Mouse (Mus musculus) kidney, postnatal 0 days (tissue): Measurements from ENCODE around the gene Enkd1. TPM values are rescaled to one million over a fixed set of nuclear protein-coding genes. Genes with fewer than 3 reads are reported as not detected.

Experiments
- ATAC-seq: fragments of 200-750 bp; cut with Nextera tagmentation; replicated peaks from 2 replicates; pipeline ENCODE4 v1.8.0; 2017; ENCODE audit warnings: low read depth, moderate number of reproducible peaks, moderate TSS enrichment, moderate library complexity; ENCODE audit not compliant: low FRiP score
- DNase-seq: peaks from one replicate; pipeline ENCODE4 v3.0.0-alpha.2; 2016; ENCODE audit warnings: low spot score
- H3K27ac ChIP-seq: fragments of 300-500 bp; sonication (generic); 2 replicates; pipeline ENCODE4 v1.5.1; 2014; ENCODE audit warnings: mild to moderate bottlenecking
- H3K27me3 ChIP-seq: fragments of 300-500 bp; sonication (generic); 2 replicates; pipeline ENCODE4 v1.6.1; 2014; ENCODE audit warnings: low read length, mixed read lengths; ENCODE audit not compliant: insufficient read depth
- H3K36me3 ChIP-seq: fragments of 300-500 bp; sonication (generic); 2 replicates; pipeline ENCODE4 v1.6.1; 2014; ENCODE audit warnings: low read length, mixed read lengths; ENCODE audit not compliant: insufficient read depth
- H3K4me1 ChIP-seq: fragments of 300-500 bp; sonication (generic); replicated peaks from 2 replicates; pipeline ENCODE4 v1.6.1; 2014; ENCODE audit warnings: antibody characterized with exemption, low read length, mixed read lengths; ENCODE audit not compliant: insufficient read depth
- H3K4me2 ChIP-seq: fragments of 300-500 bp; sonication (generic); 2 replicates; pipeline ENCODE4 v1.6.1; 2014; ENCODE audit warnings: mild to moderate bottlenecking, low read length, moderate library complexity, mixed read lengths
- H3K4me3 ChIP-seq: fragments of 300-500 bp; sonication (generic); replicated peaks from 2 replicates; pipeline ENCODE4 v1.5.1; 2014; ENCODE audit warnings: low read depth, low read length
- H3K9ac ChIP-seq: fragments of 300-500 bp; sonication (generic); 2 replicates; pipeline ENCODE4 v1.6.1; 2014; ENCODE audit warnings: low read depth, low read length
- H3K9me3 ChIP-seq: fragments of 300-500 bp; sonication (generic); replicated peaks from 2 replicates; pipeline ENCODE4 v1.6.1; 2016; ENCODE audit warnings: low read length, inconsistent platforms, mixed read lengths
- CTCF ChIP-seq: IDR thresholded peaks from 2 replicates; pipeline ENCODE4 v1.5.1; 2016; ENCODE audit warnings: antibody characterized with exemption, low read depth, mild to moderate bottlenecking, moderate library complexity
- WGBS: fragments of 180-500 bp; shearing (Covaris S2); extraction: QIAGEN DNeasy Blood & Tissue Kit; methylation state at CpG from one replicate; pipeline ENCODE4 v1.1.7; 2014; 5-methylcytosine and 5-hydroxymethylcytosine counted together
- polyA plus RNA-seq: library from polyadenylated mRNA; unstranded; fragments of >200 nt; fragmentation: Nextera tagmentation; extraction: Ambion mirVana; gene quantifications from 2 replicates; pipeline ENCODE4 v1.2.1, GENCODE M21; 2015

Enkd1 gene
- polyA plus RNA-seq, 1 experiment from 2014 or later, result 14.6 TPM

GRCm38 (mm10) chr8:105693648-105694047 is 14.4 kb downstream of the Enkd1 start:
- peak; percentile 64 for ATAC-seq
- no peak for TF ChIP-seq CTCF

DNA sequence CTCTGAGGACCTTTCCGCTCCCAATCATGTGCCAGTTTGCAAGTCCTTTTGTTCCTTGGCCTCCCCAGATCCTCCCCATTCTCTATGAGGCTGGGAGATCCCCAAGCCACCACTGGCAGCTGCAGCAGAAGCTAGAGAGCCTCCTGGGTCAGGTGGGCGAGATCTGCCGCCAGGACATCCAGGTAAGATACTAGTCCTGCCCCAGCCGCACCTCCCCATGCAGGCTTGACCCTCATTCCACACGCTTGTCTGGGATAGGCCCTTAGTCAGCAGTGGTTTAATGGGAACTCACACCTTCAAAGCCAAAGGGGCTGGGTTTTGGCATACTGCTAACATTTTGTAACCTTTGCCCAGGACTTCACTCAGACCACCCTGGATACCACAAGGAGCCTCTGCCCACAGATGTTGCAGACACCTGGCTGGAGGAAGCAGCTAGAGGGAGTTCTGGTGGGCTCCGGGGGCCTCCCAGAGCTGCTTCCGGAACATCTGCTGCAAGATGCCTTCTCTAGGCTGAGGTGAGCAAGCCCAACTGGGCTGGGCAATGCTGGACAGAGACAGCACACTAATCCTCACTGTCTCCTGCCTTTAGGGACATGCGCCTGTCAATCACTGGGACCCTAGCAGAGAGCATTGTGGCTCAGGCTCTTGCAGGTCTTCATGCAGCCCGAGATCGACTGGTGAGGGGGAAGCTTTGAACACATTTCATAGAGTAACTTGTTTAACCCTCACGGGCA is 15.4 kb downstream of the Enkd1 start:
- H3K4me1 ChIP-seq, result peaks cover 10% of the 10 kb centered on the region
- TF ChIP-seq CTCF, result no peak
- no peak overlapping the region for H3K27ac ChIP-seq
- no peak overlapping the region for H3K4me2 ChIP-seq
- no peaks in the 10 kb centered on the region for H3K36me3 ChIP-seq
- no peak overlapping the region for H3K4me3 ChIP-seq
- DNase-seq, result no peak
- H3K27me3 ChIP-seq, result no peaks in the 10 kb centered on the region
- no peaks in the 10 kb centered on the region for H3K9me3 ChIP-seq
- no peak for ATAC-seq
- 95% methylated on average over 11 of the region's 11 CpGs for WGBS
- H3K9ac ChIP-seq, result no peak overlapping the region

More at GRCm38 (mm10) chr8:105693648-105694047, 14.4 kb downstream of the Enkd1 start:
- Histone ChIP-seq H3K9me3 (no peaks in the 10 kb centered on the region), H3K9ac (0 out of 2 replicates have a peak overlapping the region, but pooled peaks have one; percentile 31), H3K36me3 (no peaks in the 10 kb centered on the region), H3K27me3 (no peaks in the 10 kb centered on the region), H3K4me3 (peak overlapping the region; percentile 44), H3K4me2 (peak overlapping the region; percentile 95), H3K27ac (no peak overlapping the region), H3K4me1 (peaks cover 10% of the 10 kb centered on the region)
- WGBS, result 2% methylated on average over 28 of the region's 30 CpGs
- DNase-seq, result peak; percentile 45

DNA sequence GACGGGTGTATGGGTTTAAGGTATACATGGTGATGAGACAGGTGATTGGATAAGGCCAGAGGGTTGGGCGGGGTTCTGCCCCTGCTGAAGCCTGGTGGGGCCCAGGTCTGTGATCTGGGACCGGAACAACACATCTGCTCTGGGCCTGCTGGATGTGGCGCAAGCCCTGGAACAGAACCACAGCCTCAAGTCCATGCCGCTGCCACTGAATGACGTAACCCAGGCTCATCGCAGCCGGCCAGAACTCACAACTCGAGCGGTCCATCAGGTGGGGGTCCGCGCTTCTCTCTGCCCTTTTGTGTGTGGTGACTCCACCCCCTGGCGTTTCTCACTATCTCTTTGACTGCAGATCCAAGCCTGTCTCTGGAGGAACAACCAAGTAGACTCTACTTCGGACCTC is 17.0 kb downstream of the Enkd1 start:
- H3K9ac ChIP-seq, result no peak overlapping the region
- no peak for TF ChIP-seq CTCF
- DNase-seq (no peak), ATAC-seq (no peak)
- H3K36me3 ChIP-seq, result no peaks in the 10 kb centered on the region
- no peaks in the 10 kb centered on the region for H3K27me3 ChIP-seq
- 82% methylated on average over 14 of the region's 14 CpGs for WGBS
- peaks cover 10% of the 10 kb centered on the region for H3K4me1 ChIP-seq
- H3K4me3 ChIP-seq, result no peak overlapping the region
- no peak overlapping the region for H3K27ac ChIP-seq
- no peaks in the 10 kb centered on the region for H3K9me3 ChIP-seq
- H3K4me2 ChIP-seq, result no peak overlapping the region

- Histone ChIP-seq H3K9me3 (no peaks in the 10 kb centered on the region), H3K4me1 (peaks cover 10% of the 10 kb centered on the region), H3K4me3 (no peak overlapping the region), H3K27me3 (no peaks in the 10 kb centered on the region), H3K36me3 (no peaks in the 10 kb centered on the region), H3K9ac (no peak overlapping the region), H3K4me2 (no peak overlapping the region), H3K27ac (no peak overlapping the region)
- 92% methylated on average over 9 of the region's 9 CpGs for WGBS
- TF ChIP-seq CTCF, result no peak
- ATAC-seq (no peak), DNase-seq (no peak)
Observed at GRCm38 (mm10) chr8:105689983-105690360, 18.0 kb downstream of the Enkd1 start.

DNA sequence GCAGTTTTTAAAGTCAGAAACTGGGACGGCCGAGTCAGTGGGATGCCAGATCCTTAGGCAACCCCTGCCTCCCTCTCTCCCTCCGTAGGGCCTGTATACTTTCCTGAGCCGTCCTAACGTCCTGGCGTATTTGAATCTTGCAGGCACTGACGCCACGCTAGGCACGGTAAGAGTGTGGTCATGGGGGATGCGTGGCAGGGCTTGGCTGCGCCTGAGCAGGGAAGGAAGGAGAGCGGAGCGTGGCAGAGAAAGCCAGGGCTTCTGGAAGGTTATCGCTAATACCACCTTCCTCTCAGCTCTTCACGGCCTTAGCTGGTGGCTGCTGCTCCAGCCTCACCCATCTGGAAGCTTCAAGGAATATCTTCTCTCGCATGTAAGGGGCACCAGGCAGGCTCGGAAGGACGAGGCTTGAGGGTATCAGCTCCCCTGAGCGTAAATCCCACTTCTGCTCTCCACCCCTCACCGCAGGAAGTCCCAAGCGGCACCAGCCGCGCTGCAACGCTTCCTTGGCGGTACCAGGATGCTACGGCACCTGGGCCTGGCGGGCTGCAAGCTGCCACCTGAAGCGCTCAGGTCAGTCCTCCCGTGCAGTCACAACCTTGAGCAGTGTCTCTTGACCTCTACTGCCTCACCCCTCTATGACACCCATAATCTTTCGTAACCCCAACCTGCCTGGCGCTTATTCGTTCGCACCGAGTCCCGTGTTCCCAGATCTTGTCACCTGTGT is 18.6 kb downstream of the Enkd1 start:
- Histone ChIP-seq H3K9me3 (no peaks in the 10 kb centered on the region), H3K27ac (no peak overlapping the region), H3K9ac (no peak overlapping the region), H3K4me2 (no peak overlapping the region), H3K27me3 (no peaks in the 10 kb centered on the region), H3K4me1 (peaks cover 8% of the 10 kb centered on the region), H3K36me3 (no peaks in the 10 kb centered on the region), H3K4me3 (no peak overlapping the region)
- TF ChIP-seq CTCF, result no peak
- ATAC-seq, result no peak
- WGBS, result 67% methylated on average over 35 of the region's 35 CpGs
- DNase-seq, result no peak

GRCm38 (mm10) chr8:105688242-105688752 is 19.7 kb downstream of the Enkd1 start:
- 75% methylated on average over 14 of the region's 14 CpGs for WGBS
- Histone ChIP-seq H3K36me3 (0 out of 2 replicates have a peak, but pooled peaks cover 6% of the 10 kb centered on the region), H3K4me3 (no peak overlapping the region), H3K27ac (no peak overlapping the region), H3K9me3 (no peaks in the 10 kb centered on the region), H3K9ac (no peak overlapping the region), H3K4me2 (no peak overlapping the region), H3K27me3 (no peaks in the 10 kb centered on the region), H3K4me1 (no peaks in the 10 kb centered on the region)
- no peak for DNase-seq
- TF ChIP-seq CTCF, result no peak
- no peak for ATAC-seq
